Mouse (Mus musculus): ENCODE data around the gene Prrx1.

DNA sequence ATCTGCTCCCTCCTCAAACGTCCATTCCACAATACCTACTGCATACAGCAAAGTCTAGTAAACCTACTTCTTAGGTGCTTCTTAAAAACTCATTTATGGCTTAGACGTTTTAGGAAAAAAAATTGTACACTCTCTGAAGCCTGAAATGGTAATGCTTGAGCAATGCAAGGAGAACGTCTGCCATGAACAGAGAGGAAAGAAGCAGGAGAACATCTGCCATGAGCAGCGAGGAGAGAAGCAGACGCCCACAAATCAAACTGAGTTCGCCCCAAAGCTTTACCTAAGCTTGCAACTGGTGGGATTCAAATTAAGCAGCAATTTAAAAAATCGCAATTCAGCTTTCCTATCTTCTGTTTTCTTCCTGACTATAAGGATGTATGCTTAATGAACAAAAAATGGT is 36.4 kb downstream of the Prrx1 start:
- TF ChIP-seq CTCF (IDR thresholded peaks at IDR 0.05; ENCODE audit: control insufficient read depth, insufficient read depth, insufficient replicate concordance, low read depth, low read length) (no peak), POLR2A (IDR thresholded peaks at IDR 0.05; ENCODE audit: control insufficient read depth, low read depth, low read length) (no peak)
